Mouse (Mus musculus) lung, postnatal 0 days (tissue): ENCODE data around the gene Usp29. TPM values are rescaled to one million over a fixed set of nuclear protein-coding genes. Genes with fewer than 3 reads are reported as not detected.
"Not testable (repeated sequence)": the region's sequence is repeated elsewhere in the genome, so short reads cannot be mapped to it uniquely, and the experiment has no call there.

Experiments used
- ATAC-seq: fragments of 200-750 bp; cut with Nextera tagmentation; 2 replicates; pipeline ENCODE4 v1.8.0; 2017; ENCODE audit warnings: moderate library complexity
- DNase-seq: peaks from one replicate; pipeline ENCODE4 v3.0.0-alpha.2; 2016; ENCODE audit warnings: low spot score
- H3K27ac ChIP-seq: fragments of 300-500 bp; sonication (generic); 2 replicates; pipeline ENCODE4 v1.5.1; 2014; ENCODE audit warnings: antibody characterized with exemption, mild to moderate bottlenecking, low read length, mixed read lengths
- H3K27me3 ChIP-seq: fragments of 300-500 bp; sonication (generic); replicated peaks from 2 replicates; pipeline ENCODE4 v1.6.1; 2014; ENCODE audit warnings: low read length, mixed read lengths; ENCODE audit not compliant: insufficient read depth
- H3K36me3 ChIP-seq: fragments of 300-500 bp; sonication (generic); 2 replicates; pipeline ENCODE4 v1.6.1; 2014; ENCODE audit warnings: low read length, mixed read lengths; ENCODE audit not compliant: insufficient read depth
- H3K4me1 ChIP-seq: fragments of 300-500 bp; sonication (generic); 2 replicates; pipeline ENCODE4 v1.6.1; 2014; ENCODE audit warnings: antibody characterized with exemption, low read depth, low read length, mixed read lengths; ENCODE audit not compliant: insufficient read depth
- H3K4me2 ChIP-seq: fragments of 300-500 bp; sonication (generic); replicated peaks from 2 replicates; pipeline ENCODE4 v1.6.1; 2014; ENCODE audit warnings: low read depth, mild to moderate bottlenecking, low read length, moderate library complexity, mixed read lengths
- H3K4me3 ChIP-seq: fragments of 300-500 bp; sonication (generic); 2 replicates; pipeline ENCODE4 v1.5.1; 2014; ENCODE audit warnings: low read depth, low read length
- H3K9ac ChIP-seq: fragments of 300-500 bp; sonication (generic); replicated peaks from 2 replicates; pipeline ENCODE4 v1.6.1; 2014; ENCODE audit warnings: low read depth, mild to moderate bottlenecking
- H3K9me3 ChIP-seq: fragments of 300-500 bp; sonication (generic); 2 replicates; pipeline ENCODE4 v1.6.1; 2016; ENCODE audit warnings: low read length, mixed read lengths
- CTCF ChIP-seq: IDR thresholded peaks from 2 replicates; pipeline ENCODE4 v1.5.1; 2016; ENCODE audit warnings: antibody characterized with exemption, mild to moderate bottlenecking
- EP300 ChIP-seq: IDR thresholded peaks from 2 replicates; pipeline ENCODE4 v1.6.1; 2016; ENCODE audit warnings: antibody characterized with exemption, mild to moderate bottlenecking, control low read depth
- WGBS: fragments of 180-500 bp; shearing (Covaris S2); extraction: QIAGEN DNeasy Blood & Tissue Kit; methylation state at CpG from one replicate; pipeline ENCODE4 v1.1.7; 2014; 5-methylcytosine and 5-hydroxymethylcytosine counted together
- polyA plus RNA-seq: library from polyadenylated mRNA; unstranded; fragments of >200 nt; fragmentation: Nextera tagmentation; extraction: Ambion mirVana; gene quantifications from 2 replicates; pipeline ENCODE4 v1.2.1, GENCODE M21; 2015

Gene Usp29
- polyA plus RNA-seq, 1 experiment from 2014 or later = 1.1 TPM

DNA sequence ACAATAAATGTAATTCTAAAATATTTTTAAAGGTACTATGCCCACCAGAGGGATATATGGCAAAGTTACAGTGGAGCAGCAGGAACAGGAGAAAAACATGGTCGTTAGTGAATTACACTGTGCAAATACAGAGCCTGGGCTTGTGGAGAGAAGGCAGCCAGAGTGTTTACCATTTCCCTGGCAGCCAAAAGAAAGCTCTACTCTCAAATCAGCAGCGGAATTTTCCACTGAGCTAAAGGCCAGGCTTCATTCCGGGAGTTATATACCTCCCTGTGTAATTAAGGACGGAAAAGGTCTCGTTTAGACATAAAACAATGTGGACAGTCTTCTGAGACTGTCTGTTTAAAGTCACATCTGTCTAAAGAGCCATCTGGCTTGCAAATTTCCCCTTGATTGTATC, 204.4 kb downstream of the Usp29 start:
- Histone ChIP-seq H3K4me2 (no peak overlapping the region), H3K4me1 (no peaks in the 10 kb centered on the region), H3K27me3 (no peaks in the 10 kb centered on the region), H3K9me3 (no peaks in the 10 kb centered on the region), H3K36me3 (no peaks in the 10 kb centered on the region), H3K9ac (no peak overlapping the region), H3K4me3 (no peak overlapping the region), H3K27ac (no peak overlapping the region)
- no peak for TF ChIP-seq CTCF
- DNase-seq (no peak), ATAC-seq (no peak)
- 27% methylated on average over 5 of the region's 5 CpGs for WGBS

DNA sequence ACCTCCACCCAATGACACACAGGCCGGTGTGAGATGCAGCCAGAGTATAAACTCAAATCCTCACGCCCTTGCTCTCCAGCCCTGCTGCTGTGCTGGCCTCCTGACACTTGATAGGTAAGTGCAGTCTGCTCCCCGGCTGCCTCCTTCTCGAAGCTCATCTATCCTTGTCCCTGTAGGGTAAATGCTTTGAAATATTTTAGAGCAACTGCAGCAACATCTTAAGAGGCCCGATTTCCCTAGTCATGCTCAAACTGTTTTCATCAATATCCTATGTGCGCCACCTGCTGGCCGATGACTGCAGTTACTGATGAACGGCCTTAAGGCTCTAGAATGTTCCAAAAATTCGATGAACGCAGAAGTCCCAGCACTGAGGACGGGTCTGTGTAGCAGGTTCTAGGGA, 206.7 kb downstream of the Usp29 start:
- H3K4me2 ChIP-seq = no peak overlapping the region

DNA sequence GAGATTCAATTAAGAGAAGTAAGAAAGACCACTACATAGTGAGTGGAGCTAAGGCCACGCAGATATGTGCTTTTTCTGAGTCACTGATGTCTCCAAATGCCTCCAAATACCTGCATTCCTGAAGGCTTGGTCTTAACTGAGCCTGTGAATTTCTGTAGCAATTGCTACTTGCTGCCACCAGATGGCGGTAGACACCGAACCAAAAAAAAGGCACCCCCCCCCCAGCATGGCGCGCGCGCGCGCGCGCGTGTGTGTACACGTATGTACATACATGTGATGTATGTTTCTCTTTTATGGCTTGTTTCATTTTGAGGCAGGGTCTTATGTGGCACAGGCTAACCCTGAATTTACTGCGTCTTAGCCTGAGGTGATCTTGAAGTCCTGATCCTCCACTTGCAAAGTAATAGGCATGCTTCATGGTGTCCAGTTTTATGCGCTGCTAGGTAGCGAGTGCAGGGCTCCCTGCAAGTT, 210.4 kb downstream of the Usp29 start:
- Histone ChIP-seq H3K4me2 (peak overlapping the region; percentile 37), H3K27me3 (no peaks in the 10 kb centered on the region), H3K27ac (no peak overlapping the region), H3K36me3 (no peaks in the 10 kb centered on the region), H3K4me3 (peak overlapping the region; percentile 6; the same call in 1 of the 2 replicates), H3K4me1 (no peaks in the 10 kb centered on the region), H3K9me3 (no peaks in the 10 kb centered on the region), H3K9ac (no peak overlapping the region)
- WGBS = 18% methylated on average over 16 of the region's 16 CpGs
- ATAC-seq (peak; percentile 54), DNase-seq (peak; percentile 44)
- no peak for TF ChIP-seq EP300
- TF ChIP-seq CTCF = peak; percentile 78

More for the DNA sequence above, 206.7 kb downstream of the Usp29 start:
- ATAC-seq (peak; percentile 62), DNase-seq (peak; percentile 87)
- Histone ChIP-seq H3K4me3 (no peak overlapping the region), H3K9ac (no peak overlapping the region), H3K27ac (no peak overlapping the region), H3K36me3 (no peaks in the 10 kb centered on the region), H3K27me3 (no peaks in the 10 kb centered on the region), H3K9me3 (no peaks in the 10 kb centered on the region), H3K4me1 (no peaks in the 10 kb centered on the region)
- peak; percentile 94 for TF ChIP-seq CTCF
- TF ChIP-seq EP300 = no peak
- 25% methylated on average over 11 of the region's 11 CpGs for WGBS

DNA sequence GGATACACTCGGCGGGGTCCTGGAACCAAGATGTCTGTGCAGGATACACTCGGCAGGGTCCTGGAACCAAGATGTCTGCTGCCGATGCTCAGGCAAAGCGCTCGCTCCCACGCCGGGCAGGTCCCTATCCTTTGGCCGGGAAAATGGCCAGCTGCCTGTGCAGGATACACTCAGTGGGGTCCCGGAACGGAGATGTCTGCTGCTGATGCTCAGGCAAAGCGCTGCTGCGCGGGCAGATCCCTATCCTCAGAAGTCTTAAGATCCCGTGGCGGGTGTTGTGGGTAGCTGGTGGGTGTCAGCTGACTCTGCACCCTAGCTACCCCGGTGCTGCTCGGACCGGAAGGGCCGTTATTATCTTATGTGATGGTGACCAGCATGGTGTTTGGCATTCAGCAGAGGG, 217.7 kb downstream of the Usp29 start:
- H3K9ac ChIP-seq, H3K9me3 ChIP-seq, H3K4me1 ChIP-seq, DNase-seq, H3K27ac ChIP-seq, H3K27me3 ChIP-seq, H3K36me3 ChIP-seq, H3K4me2 ChIP-seq, ATAC-seq, H3K4me3 ChIP-seq: not testable (repeated sequence)
- WGBS = 88% methylated on average over 18 of the region's 20 CpGs

DNA sequence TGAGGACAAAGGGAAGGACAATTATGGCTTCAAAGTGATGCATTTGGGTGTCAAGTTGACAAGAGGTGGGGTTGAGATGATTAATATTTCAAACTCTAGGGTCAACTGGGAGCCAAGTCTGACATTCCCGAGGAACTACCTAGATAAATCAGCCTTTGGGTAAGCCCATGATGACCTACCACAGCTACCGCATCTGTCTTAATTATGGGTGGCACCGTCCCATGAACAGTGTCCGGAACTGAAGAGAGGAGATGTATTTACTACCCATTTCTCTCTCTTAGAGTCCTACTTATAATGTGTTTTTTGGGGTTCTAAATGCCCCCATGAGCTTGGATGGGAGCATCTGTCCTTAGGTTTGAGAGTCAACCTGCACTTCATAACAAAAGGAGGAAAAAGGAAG, 226.2 kb downstream of the Usp29 start:
- TF ChIP-seq EP300 (no peak), CTCF (no peak)
- H3K27ac ChIP-seq = no peak overlapping the region
- H3K9ac ChIP-seq = no peak overlapping the region
- no peaks in the 10 kb centered on the region for H3K9me3 ChIP-seq
- no peak overlapping the region for H3K4me2 ChIP-seq
- ATAC-seq = no peak
- H3K4me1 ChIP-seq = no peaks in the 10 kb centered on the region
- no peaks in the 10 kb centered on the region for H3K36me3 ChIP-seq
- H3K27me3 ChIP-seq = no peaks in the 10 kb centered on the region
- no peak overlapping the region for H3K4me3 ChIP-seq
- DNase-seq = no peak
- WGBS = 74% methylated on average over 4 of the region's 4 CpGs

DNA sequence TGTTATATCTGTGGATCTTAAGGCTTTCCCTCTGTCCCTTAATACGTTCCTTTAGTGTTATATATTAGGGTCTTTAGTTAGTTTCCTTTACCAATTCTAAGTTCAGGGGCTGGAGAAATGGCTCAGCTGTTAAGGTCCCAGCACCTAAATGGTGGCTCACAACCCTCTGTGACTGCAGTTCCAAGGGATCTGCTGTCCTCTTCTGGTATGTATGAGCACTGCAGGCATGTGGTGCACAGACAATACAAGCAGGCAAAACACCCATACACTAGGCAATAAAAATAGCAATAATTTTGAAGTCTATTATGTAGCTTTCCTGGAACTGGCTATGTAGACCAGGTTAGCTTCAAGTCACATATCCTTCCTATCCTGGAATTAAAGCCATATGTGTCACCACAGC, 228.2 kb downstream of the Usp29 start:
- TF ChIP-seq CTCF (no peak), EP300 (no peak)
- Histone ChIP-seq H3K36me3 (no peaks in the 10 kb centered on the region), H3K4me1 (no peaks in the 10 kb centered on the region), H3K27me3 (no peaks in the 10 kb centered on the region), H3K4me2 (no peak overlapping the region), H3K27ac (no peak overlapping the region), H3K9me3 (no peaks in the 10 kb centered on the region), H3K4me3 (no peak overlapping the region), H3K9ac (no peak overlapping the region)
- DNase-seq (no peak), ATAC-seq (no peak)
- WGBS = 79% methylated on average over 1 of the region's 1 CpGs

DNA sequence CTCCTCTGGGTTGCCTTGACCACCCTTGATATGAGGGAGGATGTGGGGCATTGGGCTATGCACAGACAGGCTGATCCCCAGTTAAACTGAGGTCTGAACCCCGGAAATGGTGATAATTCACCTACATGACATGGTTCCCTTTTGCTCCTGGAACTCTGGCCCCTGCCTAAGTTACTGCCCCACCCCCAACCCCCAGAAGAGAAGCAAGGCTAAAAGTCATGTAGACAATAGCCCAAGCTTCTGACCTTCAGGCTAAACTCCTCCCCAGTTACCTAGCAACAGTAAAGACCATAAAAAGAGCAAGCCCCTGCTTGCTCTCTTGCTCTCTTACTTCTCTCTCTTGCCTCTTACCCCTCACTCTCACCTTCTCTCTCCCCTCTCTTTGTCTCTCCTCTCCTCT, 243.2 kb downstream of the Usp29 start:
- Histone ChIP-seq H3K27ac (no peak overlapping the region), H3K36me3 (no peaks in the 10 kb centered on the region), H3K4me3 (no peak overlapping the region), H3K9me3 (no peaks in the 10 kb centered on the region), H3K4me1 (no peaks in the 10 kb centered on the region), H3K9ac (no peak overlapping the region), H3K4me2 (no peak overlapping the region), H3K27me3 (no peaks in the 10 kb centered on the region)
- ATAC-seq = no peak
- no peak for DNase-seq
- 87% methylated on average over 1 of the region's 1 CpGs for WGBS
- no peak for TF ChIP-seq CTCF
